Mouse (Mus musculus) cerebellum, adult 2 months (tissue): ENCODE data around the gene Klrg2.

Experiments used
- CTCF ChIP-seq: fragments of 200-500 bp; IDR thresholded peaks from 2 replicates; pipeline ENCODE4 v1.5.1; 2011; ENCODE audit warnings: low read depth, mild to moderate bottlenecking, control low read depth, low read length, moderate library complexity, borderline replicate concordance; ENCODE audit not compliant: insufficient read depth
- POLR2A ChIP-seq: fragments of 200-500 bp; IDR thresholded peaks from 2 replicates; pipeline ENCODE4 v1.6.1; 2011; ENCODE audit warnings: low read length, control low read depth, borderline replicate concordance; ENCODE audit not compliant: insufficient read depth

DNA sequence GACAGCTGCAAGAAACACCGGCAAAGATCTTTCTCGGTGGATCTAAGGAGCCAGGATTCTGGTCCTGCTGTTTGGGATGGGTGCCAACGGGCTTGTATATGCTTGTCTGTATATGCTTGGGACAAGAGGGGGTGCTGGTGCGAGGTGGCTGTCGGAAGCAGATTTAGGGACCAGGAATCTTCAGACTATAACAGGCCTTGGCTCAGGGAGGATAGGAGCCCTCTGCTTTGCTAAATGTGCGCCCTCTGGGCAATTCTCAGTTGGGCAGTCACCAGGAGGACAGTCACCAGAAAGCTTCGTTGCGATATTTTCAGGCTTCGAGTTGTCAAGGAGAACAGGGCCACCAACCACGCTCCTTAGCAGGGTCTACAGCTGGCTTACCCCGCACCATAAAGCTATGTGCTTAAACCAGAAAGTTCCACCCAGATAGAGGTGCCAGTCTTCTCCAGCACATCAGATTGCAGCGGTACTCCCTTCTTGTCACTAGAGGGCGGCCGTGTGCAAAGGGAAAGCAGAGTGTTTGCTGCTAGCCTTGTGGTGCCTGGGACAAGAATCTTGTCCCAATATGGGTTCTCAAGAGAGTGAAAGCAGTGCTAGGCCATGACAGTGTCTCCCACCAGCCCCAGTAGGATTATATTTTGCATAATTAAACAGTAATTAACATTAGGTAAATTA is 13.4 kb upstream of the Klrg2 start:
- TF ChIP-seq POLR2A (no peak), CTCF (peak; percentile 94)
